ENCODE assay signal across 7 mouse cellular contexts in the genomic region with DNA sequence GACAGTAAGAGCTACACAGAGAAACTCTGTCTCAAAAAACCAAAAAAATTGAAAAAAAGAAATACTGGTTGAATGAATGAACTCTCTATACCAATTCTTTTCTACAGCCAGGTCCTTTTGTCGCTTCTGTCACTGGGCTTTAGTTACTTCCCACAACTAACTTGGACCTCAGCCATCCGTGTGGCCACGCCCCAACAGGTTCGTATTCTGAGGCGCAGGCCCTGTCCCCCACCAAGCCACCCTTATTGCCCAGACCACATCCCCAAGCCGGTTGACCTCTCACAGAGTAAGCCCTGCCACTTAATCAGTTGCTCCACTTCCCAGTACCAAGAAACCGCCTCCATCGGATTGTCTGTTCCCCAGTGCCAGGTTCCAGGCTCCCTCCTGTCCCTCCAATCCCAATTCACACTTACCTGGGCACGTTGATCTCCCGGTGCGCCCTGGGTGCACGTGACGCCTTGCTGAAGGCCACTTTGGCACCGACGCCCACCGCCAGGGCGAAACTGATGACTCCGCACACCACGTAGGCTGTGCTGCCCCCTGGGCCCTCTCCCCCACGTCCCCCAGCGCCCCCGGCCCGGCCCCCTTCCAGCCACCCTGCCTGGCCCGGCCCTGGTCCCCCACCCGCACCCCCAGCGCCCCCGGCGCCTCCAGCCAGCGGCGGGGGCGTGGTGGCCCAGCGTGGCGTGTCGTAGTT. TPM values are rescaled to one million over a fixed set of nuclear protein-coding genes. Genes with fewer than 3 reads are reported as not detected.
A peak's percentile ranks its signal among the peaks of the same experiment; 100 is the strongest.
DNase-seq lines count a peak whose midpoint lies in the region; ATAC-seq and TF ChIP-seq lines count a peak whose summit lies in the region.

No protein-coding gene starts in this region.

- H3K4me1 ChIP-seq in ES-E14 (ENCODE audit: control insufficient read depth in 2 of 2, insufficient read depth in 2 of 2, low read length in 2 of 2, poor library complexity in 1 of 2), result peaks cover 0 to 4% of the 10 kb centered on the region in 2 experiments; a peak in 2 of 4 replicates
- H3K4me1 ChIP-seq in hindbrain, embryonic 14.5 days (replicated peaks; ENCODE audit: control insufficient read depth, insufficient read depth, low read length), result 0 out of 2 replicates have a peak, but pooled peaks cover 3% of the 10 kb centered on the region
- H3K4me1 ChIP-seq in lung, adult 2 months (ENCODE audit: control insufficient read depth, insufficient read depth, low read length), result no peaks in the 10 kb centered on the region
- H3K4me1 ChIP-seq in stomach, embryonic 16.5 days (ENCODE audit: control insufficient read depth, insufficient read depth, low read length), result peaks cover 8% of the 10 kb centered on the region

- H3K9me3 ChIP-seq in ES-E14 (ENCODE audit: control insufficient read depth, insufficient read depth, low read depth, low read length), result no peaks in the 10 kb centered on the region
- H3K9me3 ChIP-seq in hindbrain, embryonic 14.5 days (ENCODE audit: control insufficient read depth, low read length), result no peaks in the 10 kb centered on the region
- H3K9me3 ChIP-seq in stomach, embryonic 16.5 days (replicated peaks; ENCODE audit: control insufficient read depth, low read length), result no peaks in the 10 kb centered on the region

- no peak for TF ChIP-seq CTCF in lung, adult 2 months (IDR thresholded peaks at IDR 0.05; ENCODE audit: insufficient read depth, low read length)

- H3K9ac ChIP-seq in ES-E14 (ENCODE audit: insufficient read depth, low read depth, low read length, poor library complexity, severe bottlenecking), result peak overlapping the region; percentile 70
- peak overlapping the region; percentile 80 for H3K9ac ChIP-seq in hindbrain, embryonic 14.5 days
- H3K9ac ChIP-seq in stomach, embryonic 16.5 days (ENCODE audit: low read length), result peak overlapping the region; percentile 66

- peaks cover 13% of the 10 kb centered on the region for H3K27me3 ChIP-seq in hindbrain, embryonic 14.5 days (ENCODE audit: control insufficient read depth, insufficient read depth, low read length)
- peaks cover 33% of the 10 kb centered on the region for H3K27me3 ChIP-seq in stomach, embryonic 16.5 days (ENCODE audit: control insufficient read depth, insufficient read depth, low read length)

- WGBS in hindbrain, embryonic 14.5 days, result 3% methylated on average over 33 of the region's 34 CpGs
- WGBS in lung, adult 2 months, result 6% methylated on average over 34 of the region's 34 CpGs
- WGBS in stomach, embryonic 16.5 days, result 7% methylated on average over 34 of the region's 34 CpGs

- DNase-seq in B cell, adult 2 months, result peak; percentile 34 to 35
- DNase-seq in ES-E14 (ENCODE audit: low read depth, low spot score), result no peak
- no peak for DNase-seq in hindbrain, embryonic 14.5 days (ENCODE audit: low spot score)
- peak; percentile 46 for DNase-seq in lung, adult 2 months
- DNase-seq in right cerebral cortex, postnatal 25 days, result no peak
- no peak for DNase-seq in layer of hippocampus, postnatal 25 days (ENCODE audit: extremely low spot score in 1 of 2, low spot score in 1 of 2)

- in situ Hi-C loops in ES-E14 (cut with MboI; ENCODE audit: low sequenced_read_pairs in 2 of 2, unreplicated experiment in 2 of 2), result no loop called here

- H3K27ac ChIP-seq in ES-E14 (ENCODE audit: insufficient read depth, low read depth, low read length, poor library complexity, severe bottlenecking), result no peak overlapping the region
- H3K27ac ChIP-seq in hindbrain, embryonic 14.5 days, result peak overlapping the region; percentile 93
- H3K27ac ChIP-seq in stomach, embryonic 16.5 days (ENCODE audit: low read length), result no peak overlapping the region

- H3K36me3 ChIP-seq in ES-E14 (ENCODE audit: control insufficient read depth, insufficient read depth, low read length, poor library complexity, severe bottlenecking), result no peaks in the 10 kb centered on the region
- peaks cover 8% of the 10 kb centered on the region; the same call in 1 of the 2 replicates for H3K36me3 ChIP-seq in hindbrain, embryonic 14.5 days (replicated peaks; ENCODE audit: control insufficient read depth, insufficient read depth)
- H3K36me3 ChIP-seq in stomach, embryonic 16.5 days (ENCODE audit: control insufficient read depth, insufficient read depth, low read length), result no peaks in the 10 kb centered on the region

- H3K4me3 ChIP-seq in ES-E14 (ENCODE audit: insufficient read depth in 1 of 2, low read depth in 1 of 2, low read length in 2 of 2, poor library complexity in 1 of 2, severe bottlenecking in 1 of 2), result peak overlapping the region; percentile 59 to 67
- peak overlapping the region; percentile 57 for H3K4me3 ChIP-seq in hindbrain, embryonic 14.5 days (replicated peaks; ENCODE audit: low read length)
- peak overlapping the region; percentile 32 for H3K4me3 ChIP-seq in lung, adult 2 months (replicated peaks; ENCODE audit: extremely low read depth, low read depth, low read length)
- peak overlapping the region; percentile 45 for H3K4me3 ChIP-seq in stomach, embryonic 16.5 days (replicated peaks; ENCODE audit: low read length)

- ATAC-seq in hindbrain, embryonic 14.5 days (ENCODE audit: low FRiP score), result peak; percentile 64
- peak; percentile 30; the same call in 1 of the 2 replicates for ATAC-seq in stomach, embryonic 16.5 days (ENCODE audit: insufficient read depth, low FRiP score)

- peak overlapping the region; percentile 84 for H3K4me2 ChIP-seq in hindbrain, embryonic 14.5 days (replicated peaks)
- H3K4me2 ChIP-seq in stomach, embryonic 16.5 days (ENCODE audit: low read depth, low read length), result peak overlapping the region; percentile 86

- TF ChIP-seq POLR2A in lung, adult 2 months (IDR thresholded peaks at IDR 0.05; ENCODE audit: borderline replicate concordance, extremely low read depth, low read depth, low read length), result no peak

TF ChIP-seq in ES-E14, 5 proteins besides CTCF, POLR2A, EP300 and RAD21:
- TF ChIP-seq MAFK (IDR thresholded peaks at IDR 0.05; ENCODE audit: insufficient read depth, low read depth, low read length), result 0 out of 2 replicates have a peak, but pooled peaks have one; percentile 5
- no peak for TF ChIP-seq HCFC1 (IDR thresholded peaks at IDR 0.05; ENCODE audit: borderline replicate concordance, insufficient read depth, low read length)

RNA-seq across cellular contexts. Expression of a gene that starts 8.7 kb away (rescaled TPM):
- total RNA-seq in ES-E14 (2012; rRNA removed), result 6.9 and 8.4 TPM in 2 replicates
- 13.1 and 15.6 TPM in 2 replicates for polyA plus RNA-seq in hindbrain, embryonic 14.5 days (2014; fragmentation: Nextera tagmentation; extraction: Ambion mirVana)
- 2.5 and 3.4 TPM in 2 replicates for polyA plus RNA-seq in lung, adult 2 months (2012; rRNA removed)
- 0.26 and 0.49 TPM in 2 replicates for polyA plus RNA-seq in stomach, embryonic 16.5 days (2015; fragmentation: Nextera tagmentation; extraction: Ambion mirVana)
- 100 to 1,000 TPM; 132 to 182 TPM for total RNA-seq in layer of hippocampus, postnatal 25 days (2021)

RNA-seq across cellular contexts. Expression of a gene that starts 23.4 kb away (rescaled TPM):
- 461 and 499 TPM in 2 replicates for total RNA-seq in ES-E14 (2012; rRNA removed)
- polyA plus RNA-seq in hindbrain, embryonic 14.5 days (2014; fragmentation: Nextera tagmentation; extraction: Ambion mirVana), result 285 and 293 TPM in 2 replicates
- 135 and 210 TPM in 2 replicates for polyA plus RNA-seq in lung, adult 2 months (2012; rRNA removed)
- polyA plus RNA-seq in stomach, embryonic 16.5 days (2015; fragmentation: Nextera tagmentation; extraction: Ambion mirVana), result 204 and 212 TPM in 2 replicates
- total RNA-seq in layer of hippocampus, postnatal 25 days (2021), result 100 to 1,000 TPM in 1 of 2 experiments, 10 to 100 TPM in 1; 97.7 to 112 TPM

RNA-seq across cellular contexts. Expression of a gene that starts 34.3 kb away (rescaled TPM):
- 3.5 and 3.7 TPM in 2 replicates for total RNA-seq in ES-E14 (2012; rRNA removed)
- 2.8 and 3.7 TPM in 2 replicates for polyA plus RNA-seq in hindbrain, embryonic 14.5 days (2014; fragmentation: Nextera tagmentation; extraction: Ambion mirVana)
- 14.1 and 22.3 TPM in 2 replicates for polyA plus RNA-seq in lung, adult 2 months (2012; rRNA removed)
- 16.7 and 17.6 TPM in 2 replicates for polyA plus RNA-seq in stomach, embryonic 16.5 days (2015; fragmentation: Nextera tagmentation; extraction: Ambion mirVana)
- 1 to 10 TPM; 5.6 to 6.0 TPM for total RNA-seq in layer of hippocampus, postnatal 25 days (2021)

RNA-seq across cellular contexts. Expression of a gene that starts 41.2 kb away (rescaled TPM):
- 13.0 and 16.1 TPM in 2 replicates for total RNA-seq in ES-E14 (2012; rRNA removed)
- polyA plus RNA-seq in hindbrain, embryonic 14.5 days (2014; fragmentation: Nextera tagmentation; extraction: Ambion mirVana), result 0.47 and 0.82 TPM in 2 replicates
- polyA plus RNA-seq in lung, adult 2 months (2012; rRNA removed), result 13.4 and 15.0 TPM in 2 replicates
- polyA plus RNA-seq in stomach, embryonic 16.5 days (2015; fragmentation: Nextera tagmentation; extraction: Ambion mirVana), result 1.1 and 1.5 TPM in 2 replicates
- total RNA-seq in layer of hippocampus, postnatal 25 days (2021), result 10 to 100 TPM; 11.2 to 12.4 TPM

RNA-seq across cellular contexts. Expression of a gene that starts 43.1 kb away (rescaled TPM):
- 1,352 and 1,377 TPM in 2 replicates for total RNA-seq in ES-E14 (2012; rRNA removed)
- 175 and 192 TPM in 2 replicates for polyA plus RNA-seq in hindbrain, embryonic 14.5 days (2014; fragmentation: Nextera tagmentation; extraction: Ambion mirVana)
- 171 and 204 TPM in 2 replicates for polyA plus RNA-seq in lung, adult 2 months (2012; rRNA removed)
- 255 and 322 TPM in 2 replicates for polyA plus RNA-seq in stomach, embryonic 16.5 days (2015; fragmentation: Nextera tagmentation; extraction: Ambion mirVana)
- total RNA-seq in layer of hippocampus, postnatal 25 days (2021), result 100 to 1,000 TPM; 484 to 506 TPM

Comparison
In these comparisons a context has a peak if more than half of its experiments do, and no peak if none do; other contexts are left out.
1. DNase-seq: peak in B cell, adult 2 months (2 of 2) and lung, adult 2 months (single experiment); none in ES-E14 (single experiment), hindbrain, embryonic 14.5 days (single experiment), right cerebral cortex, postnatal 25 days (single experiment) and layer of hippocampus, postnatal 25 days (0 of 2).
2. Peak in every context shown above with its lines, with median percentiles within 50 percentile points of each other: H3K4me3 ChIP-seq and H3K9ac ChIP-seq.